Mouse (Mus musculus): ENCODE results near the gene Slc35d3.

Gene Slc35d3

DNA sequence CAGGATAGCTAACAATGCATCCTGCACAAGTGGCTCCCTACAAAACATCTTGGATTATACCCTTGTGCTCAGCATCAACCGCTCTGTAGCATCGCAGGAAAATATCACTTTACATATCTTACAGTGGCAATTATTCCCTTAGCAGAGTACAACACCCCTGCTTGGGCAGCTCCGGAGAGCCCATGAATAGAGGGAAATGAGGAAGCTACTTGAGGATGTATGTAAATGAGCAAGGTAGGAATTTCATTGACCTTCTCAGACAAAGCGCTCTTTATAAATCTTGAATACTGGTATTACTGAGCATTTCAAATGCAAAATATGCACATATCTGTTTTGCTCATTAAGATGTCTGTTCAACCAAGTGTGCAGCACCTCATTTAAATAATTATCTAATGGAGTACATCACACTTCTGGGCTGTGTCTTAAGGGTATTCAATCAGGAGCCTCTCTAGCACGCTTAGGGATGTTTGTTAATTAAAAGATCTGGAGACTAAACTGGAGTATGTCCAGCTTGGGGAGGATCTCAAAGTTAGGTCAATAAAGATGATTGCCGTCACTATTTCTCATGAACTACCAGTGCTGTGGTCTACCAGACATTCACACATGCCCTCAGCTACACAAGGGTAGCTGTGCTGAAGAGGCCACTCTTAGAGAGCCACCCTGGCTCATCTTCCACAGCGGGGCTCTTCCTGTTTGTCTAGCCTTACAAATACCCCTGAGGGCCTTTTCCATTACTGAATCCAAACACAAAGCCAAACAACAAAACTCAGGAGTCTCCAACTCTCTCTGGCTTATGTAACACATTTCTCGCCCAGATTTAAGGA, 15.2 kb downstream of the Slc35d3 start:
- DNase-seq (ENCODE audit: low spot score in 2 of 2), result no peak

DNA sequence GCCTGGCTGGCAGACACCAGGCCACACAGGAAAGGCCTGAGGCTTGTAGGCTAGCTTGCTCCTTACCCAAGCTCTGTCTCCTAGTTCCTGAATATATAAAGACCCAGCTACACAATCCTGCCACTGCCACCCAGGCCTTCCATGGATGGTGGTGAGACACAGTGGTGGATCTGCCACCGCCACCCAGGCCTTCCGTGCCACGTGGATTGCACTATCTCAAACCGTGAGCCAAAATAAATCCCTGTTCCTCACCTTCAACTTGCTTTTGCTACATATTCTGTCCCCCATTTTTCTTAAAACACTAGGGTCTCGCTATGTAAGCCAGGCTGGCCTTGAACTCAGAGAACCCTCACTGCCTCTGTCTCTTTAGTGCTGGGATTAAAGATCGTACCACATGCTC, 17.0 kb downstream of the Slc35d3 start:
- no peak for DNase-seq (ENCODE audit: low spot score in 2 of 2)

DNA sequence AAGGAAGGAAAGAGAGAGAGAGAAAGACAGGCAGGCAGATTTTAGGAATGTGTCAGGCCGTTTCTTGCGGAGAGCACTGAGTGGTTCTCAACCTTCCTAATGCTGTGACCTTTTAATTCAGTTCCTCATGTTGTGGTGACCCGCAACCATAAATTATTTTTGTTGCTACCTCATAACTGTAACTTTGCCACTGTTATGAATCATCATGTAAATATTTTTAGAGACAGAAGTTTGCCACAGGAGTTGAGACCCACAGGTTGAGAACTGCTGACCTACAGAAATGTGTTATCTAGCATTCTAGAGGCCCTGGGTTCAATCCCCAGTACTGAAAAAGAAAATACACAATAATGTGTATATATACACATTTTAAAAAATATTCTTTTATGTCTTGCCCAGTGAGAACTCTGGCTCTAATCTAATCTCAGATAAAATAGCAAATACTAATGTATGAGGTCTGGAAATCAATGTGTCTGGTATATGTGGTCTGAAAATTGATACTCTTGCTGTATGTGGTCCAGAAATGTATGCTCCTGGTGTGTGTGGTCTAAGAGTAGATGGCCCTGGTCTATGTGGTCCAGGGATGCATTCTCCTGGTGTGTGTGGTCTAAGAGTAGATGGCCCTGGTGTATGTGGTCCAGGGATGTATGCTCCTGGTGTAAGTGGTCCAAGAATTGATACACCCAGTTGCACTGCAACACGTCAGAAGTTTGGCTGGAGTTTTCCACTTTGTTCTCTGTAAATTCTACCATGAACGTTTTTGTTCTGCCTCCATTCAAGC, 20.0 kb downstream of the Slc35d3 start:
- DNase-seq (ENCODE audit: low spot score in 2 of 2), result no peak

DNA sequence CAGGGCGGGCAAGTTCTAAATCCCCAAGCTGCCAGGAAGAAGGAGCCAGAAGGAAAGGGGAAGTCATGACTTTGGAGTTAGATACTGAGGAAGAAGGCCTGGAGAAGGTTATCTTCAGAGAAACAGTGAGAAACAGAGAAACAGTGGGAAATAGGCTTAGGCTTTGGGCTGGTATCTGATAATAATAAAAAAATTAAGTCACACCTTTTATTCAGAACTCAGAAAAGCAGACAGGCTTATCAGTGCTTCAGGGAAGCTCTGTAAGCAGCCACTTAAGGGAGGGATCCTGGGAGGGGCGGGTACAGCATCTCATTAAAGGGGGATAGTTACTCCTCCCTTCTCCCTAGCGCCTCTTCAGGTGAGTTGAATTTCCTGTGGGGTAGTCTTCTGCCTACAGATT, 30.3 kb downstream of the Slc35d3 start:
- DNase-seq (ENCODE audit: low spot score in 2 of 2), result no peak

DNA sequence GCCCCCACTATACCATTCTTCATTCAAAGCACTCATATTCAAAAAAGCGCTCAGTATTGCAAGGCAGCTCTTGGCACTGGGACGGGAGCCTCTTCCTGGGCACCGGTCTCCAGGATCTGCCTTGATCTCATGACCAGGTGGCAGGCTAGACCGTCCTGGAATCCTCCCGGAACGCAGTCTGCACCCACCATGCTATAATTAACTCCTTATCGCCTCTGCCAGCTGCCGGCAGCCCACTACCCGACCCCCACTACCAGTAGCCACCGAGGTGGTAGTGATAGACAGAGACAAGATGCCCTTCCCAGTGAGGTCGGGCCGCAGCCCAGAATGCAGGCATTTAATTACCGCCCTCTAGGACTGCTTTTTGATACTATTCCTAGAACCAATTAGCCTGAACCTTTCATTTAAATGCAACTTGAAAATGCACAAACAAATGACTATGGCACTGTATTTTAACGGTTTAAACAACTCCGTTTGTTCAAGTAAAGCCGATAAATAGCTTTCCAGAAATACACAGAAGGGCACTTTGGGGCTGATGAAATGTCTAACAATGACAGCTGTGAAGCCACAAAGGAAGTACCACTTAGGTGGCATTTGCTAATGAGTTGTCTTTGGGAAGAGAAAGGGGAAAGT, 32.4 kb downstream of the Slc35d3 start:
- no peak for DNase-seq (ENCODE audit: low spot score in 2 of 2)

DNA sequence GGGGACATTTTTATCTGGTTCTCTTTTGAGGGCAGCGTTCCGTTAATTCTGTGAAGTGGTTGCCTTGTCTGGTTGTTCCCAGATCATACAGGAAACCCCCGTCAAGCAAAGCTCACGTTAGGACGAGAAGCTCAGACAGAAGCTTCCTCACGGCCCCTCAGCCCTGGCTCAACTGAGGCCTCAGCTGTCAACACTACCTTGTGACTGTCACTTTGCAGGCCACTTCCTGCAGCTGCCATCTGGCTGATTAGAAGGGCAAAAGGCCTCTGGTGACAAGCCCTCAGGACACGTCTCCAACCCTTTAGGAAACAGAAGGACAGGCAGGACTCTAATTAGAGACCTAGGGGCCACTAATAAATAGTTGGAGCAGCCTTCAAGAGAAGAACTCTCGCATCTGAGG, 35.9 kb downstream of the Slc35d3 start:
- DNase-seq (ENCODE audit: low spot score in 2 of 2), result no peak

DNA sequence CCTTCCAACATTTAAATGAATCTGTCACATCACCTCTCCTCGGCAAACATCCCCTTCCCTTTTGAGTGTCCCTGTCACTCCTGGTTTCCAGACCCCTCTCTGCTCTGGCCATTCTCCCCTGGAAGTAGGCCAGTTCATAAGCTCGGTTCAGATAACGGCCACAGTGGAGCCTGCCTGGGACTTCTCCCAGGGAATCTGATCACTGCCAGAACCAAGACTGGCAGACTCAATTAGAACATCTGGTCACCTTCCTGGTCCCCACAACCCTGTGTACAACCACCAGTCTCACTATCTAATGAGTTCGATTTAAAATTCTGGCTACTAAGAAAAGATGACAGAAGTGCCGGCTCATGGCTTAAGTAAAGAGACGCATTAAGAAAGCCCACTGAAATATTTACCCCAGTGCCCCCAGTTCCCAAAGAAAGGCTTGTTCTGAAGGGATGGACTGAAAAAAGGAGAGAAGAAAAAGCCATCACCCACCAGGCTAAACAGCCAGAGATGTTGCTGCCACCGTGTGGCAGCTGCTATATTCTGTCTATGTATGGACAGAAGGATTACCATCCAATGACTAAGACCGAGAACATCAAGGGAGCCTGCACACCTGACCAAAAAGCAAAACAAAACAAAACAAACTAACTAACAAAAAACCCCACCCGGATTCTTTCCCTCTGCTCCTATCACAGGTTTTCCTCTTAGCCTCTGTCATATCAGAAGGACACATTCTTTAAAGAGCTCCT, 39.7 kb downstream of the Slc35d3 start:
- DNase-seq (ENCODE audit: low spot score in 2 of 2), result no peak

DNA sequence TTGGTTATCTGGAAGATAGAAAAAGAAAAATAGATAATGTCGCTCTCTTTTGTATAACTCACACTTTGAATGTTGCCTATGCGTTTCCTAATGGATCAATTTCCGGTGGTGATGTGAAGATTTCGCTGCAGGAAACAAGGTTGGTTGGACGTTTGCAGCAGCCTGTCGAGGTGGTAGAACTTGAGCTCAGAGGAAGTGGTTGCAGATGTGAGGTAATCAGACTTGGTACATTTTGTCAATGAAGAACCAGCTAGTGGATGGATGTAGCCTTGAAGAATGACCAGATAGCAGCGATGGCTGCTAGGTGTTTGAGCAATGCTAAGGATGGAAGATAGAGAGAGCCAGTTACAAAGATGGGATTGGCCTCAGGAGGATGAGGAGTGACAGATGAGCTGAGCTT, 46.5 kb downstream of the Slc35d3 start:
- DNase-seq (ENCODE audit: low spot score in 2 of 2), result no peak

DNA sequence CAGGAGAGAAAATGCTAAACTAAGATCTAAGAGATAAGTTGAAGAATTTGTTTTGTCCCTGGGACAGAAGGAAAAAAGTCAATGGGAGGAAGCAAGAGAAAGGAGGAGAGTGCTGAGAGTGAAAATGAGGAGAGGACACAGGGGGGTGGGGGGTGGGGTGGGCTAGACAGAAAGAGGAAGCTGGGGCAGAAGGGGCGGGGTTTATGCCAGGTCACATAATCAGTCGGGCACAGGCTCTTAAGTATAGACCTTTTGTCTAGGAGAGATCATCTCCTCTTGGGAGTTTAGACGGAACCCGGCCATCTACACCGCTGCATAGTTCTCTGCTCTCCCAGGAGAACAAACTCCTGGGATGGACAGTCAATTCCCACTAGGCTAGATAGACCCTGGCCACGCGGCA, 48.3 kb downstream of the Slc35d3 start:
- DNase-seq (ENCODE audit: low spot score in 2 of 2), result no peak

Measured in heart, adult 9 months (tissue).